Mouse (Mus musculus) CD4-positive helper T cell, adult 2 months (primary cell): ENCODE measurements around the gene Pip4k2b.
"Not testable (repeated sequence)": the region's sequence is repeated elsewhere in the genome, so short reads cannot be mapped to it uniquely, and the experiment has no call there.

Experiments
- DNase-seq: peaks from one replicate; pipeline ENCODE4 v3.0.0-alpha.2; 2012; ENCODE audit warnings: low read depth, missing footprints, low spot score

The Pip4k2b gene

GRCm38 (mm10) chr11:97753277-97753676 is 8.8 kb upstream of the Pip4k2b start:
- DNase-seq, result no peak

- no peak for DNase-seq
Observed at GRCm38 (mm10) chr11:97748496-97748895, 4.0 kb upstream of the Pip4k2b start.

- no peak for DNase-seq
Observed at GRCm38 (mm10) chr11:97747773-97748172, 3.3 kb upstream of the Pip4k2b start.

- no peak for DNase-seq
Observed at GRCm38 (mm10) chr11:97745331-97745721, 822 bp upstream of the Pip4k2b start.

GRCm38 (mm10) chr11:97744718-97745330 is 320 bp upstream of the Pip4k2b start:
- DNase-seq, result peak; percentile 99

GRCm38 (mm10) chr11:97743423-97743822 is 1.1 kb downstream of the Pip4k2b start:
- no peak for DNase-seq

GRCm38 (mm10) chr11:97742591-97742990 is 1.9 kb downstream of the Pip4k2b start:
- no peak for DNase-seq

- DNase-seq, result no peak
Observed at GRCm38 (mm10) chr11:97742157-97742556, 2.3 kb downstream of the Pip4k2b start.

- DNase-seq, result peak; percentile 42
Observed at GRCm38 (mm10) chr11:97740190-97740589, 4.3 kb downstream of the Pip4k2b start.

- DNase-seq, result peak; percentile 31
Observed at GRCm38 (mm10) chr11:97739155-97739554, 5.3 kb downstream of the Pip4k2b start.

- peak; percentile 49 for DNase-seq
Observed at GRCm38 (mm10) chr11:97738703-97739102, 5.8 kb downstream of the Pip4k2b start.

- DNase-seq, result no peak
Observed at GRCm38 (mm10) chr11:97737600-97737999, 6.9 kb downstream of the Pip4k2b start.

GRCm38 (mm10) chr11:97736645-97737044 is 7.9 kb downstream of the Pip4k2b start:
- DNase-seq, result no peak

GRCm38 (mm10) chr11:97734810-97735209 is 9.7 kb downstream of the Pip4k2b start:
- DNase-seq, result not testable (repeated sequence)

- DNase-seq, result no peak
Observed at GRCm38 (mm10) chr11:97733689-97734088, 10.8 kb downstream of the Pip4k2b start.

GRCm38 (mm10) chr11:97728730-97729129 is 15.8 kb downstream of the Pip4k2b start:
- no peak for DNase-seq

- DNase-seq, result peak; percentile 86
Observed at GRCm38 (mm10) chr11:97728311-97728710, 16.2 kb downstream of the Pip4k2b start.

- DNase-seq, result no peak
Observed at GRCm38 (mm10) chr11:97723709-97724108, 20.8 kb downstream of the Pip4k2b start.

- DNase-seq, result no peak
Observed at GRCm38 (mm10) chr11:97721338-97721737, 23.2 kb downstream of the Pip4k2b start.

GRCm38 (mm10) chr11:97719041-97719440 is 25.5 kb downstream of the Pip4k2b start:
- peak; percentile 58 for DNase-seq

- peak; percentile 48 for DNase-seq
Observed at GRCm38 (mm10) chr11:97718281-97718860, 26.1 kb downstream of the Pip4k2b start.

GRCm38 (mm10) chr11:97717369-97718280 is 26.9 kb downstream of the Pip4k2b start:
- no peak for DNase-seq
